Mouse (Mus musculus): ENCODE results near the gene Dnah3. TPM values are rescaled to one million over a fixed set of nuclear protein-coding genes. Genes with fewer than 3 reads are reported as not detected.

Dnah3 gene
- polyA plus RNA-seq, 1 experiment from 2014 or later = not detected

- Histone ChIP-seq H3K36me3 (ENCODE audit: control insufficient read depth, insufficient read depth, low read length) (no peaks in the 10 kb centered on the region), H3K9ac (ENCODE audit: low read length) (no peak overlapping the region), H3K27ac (ENCODE audit: low read depth, low read length) (no peak overlapping the region), H3K4me1 (ENCODE audit: control insufficient read depth, insufficient read depth, low read length) (no peaks in the 10 kb centered on the region), H3K27me3 (ENCODE audit: control insufficient read depth, insufficient read depth, low read length) (no peaks in the 10 kb centered on the region), H3K4me2 (ENCODE audit: low read depth) (no peak overlapping the region), H3K9me3 (ENCODE audit: control insufficient read depth, low read length) (no peaks in the 10 kb centered on the region), H3K4me3 (ENCODE audit: low read depth, low read length) (no peak overlapping the region)
- WGBS = 66% methylated on average over 4 of the region's 4 CpGs
- ATAC-seq (ENCODE audit: insufficient read depth, low FRiP score, low TSS enrichment) (no peak), DNase-seq (ENCODE audit: low spot score) (no peak)
Observed at GRCm38 (mm10) chr7:119959091-119959490, 136.0 kb downstream of the Dnah3 start.

- H3K9me3 ChIP-seq (ENCODE audit: control insufficient read depth, low read length) = no peaks in the 10 kb centered on the region
- H3K27ac ChIP-seq (ENCODE audit: low read depth, low read length) = no peak overlapping the region
- no peaks in the 10 kb centered on the region for H3K27me3 ChIP-seq (ENCODE audit: control insufficient read depth, insufficient read depth, low read length)
- H3K9ac ChIP-seq (ENCODE audit: low read length) = no peak overlapping the region
- H3K4me2 ChIP-seq (ENCODE audit: low read depth) = no peak overlapping the region
- no peak overlapping the region for H3K4me3 ChIP-seq (ENCODE audit: low read depth, low read length)
- no peaks in the 10 kb centered on the region for H3K4me1 ChIP-seq (ENCODE audit: control insufficient read depth, insufficient read depth, low read length)
- H3K36me3 ChIP-seq (ENCODE audit: control insufficient read depth, insufficient read depth, low read length) = no peaks in the 10 kb centered on the region
- ATAC-seq (ENCODE audit: insufficient read depth, low FRiP score, low TSS enrichment) (no peak), DNase-seq (ENCODE audit: low spot score) (no peak)
Observed at GRCm38 (mm10) chr7:119957421-119957820, 137.7 kb downstream of the Dnah3 start.

GRCm38 (mm10) chr7:119954047-119954446, 141.0 kb downstream of the Dnah3 start:
- WGBS = 82% methylated on average over 1 of the region's 1 CpGs
- ATAC-seq (ENCODE audit: insufficient read depth, low FRiP score, low TSS enrichment) = no peak
- no peaks in the 10 kb centered on the region for H3K36me3 ChIP-seq (ENCODE audit: control insufficient read depth, insufficient read depth, low read length)

GRCm38 (mm10) chr7:119941569-119941968, 153.5 kb downstream of the Dnah3 start:
- 61% methylated on average over 2 of the region's 2 CpGs for WGBS
- Histone ChIP-seq H3K9ac (ENCODE audit: low read length) (no peak overlapping the region), H3K4me3 (ENCODE audit: low read depth, low read length) (no peak overlapping the region), H3K9me3 (ENCODE audit: control insufficient read depth, low read length) (no peaks in the 10 kb centered on the region), H3K4me1 (ENCODE audit: control insufficient read depth, insufficient read depth, low read length) (no peaks in the 10 kb centered on the region), H3K36me3 (ENCODE audit: control insufficient read depth, insufficient read depth, low read length) (no peaks in the 10 kb centered on the region), H3K4me2 (ENCODE audit: low read depth) (no peak overlapping the region), H3K27me3 (ENCODE audit: control insufficient read depth, insufficient read depth, low read length) (no peaks in the 10 kb centered on the region), H3K27ac (ENCODE audit: low read depth, low read length) (no peak overlapping the region)
- DNase-seq (ENCODE audit: low spot score) (no peak), ATAC-seq (ENCODE audit: insufficient read depth, low FRiP score, low TSS enrichment) (no peak)

More at GRCm38 (mm10) chr7:119954047-119954446, 141.0 kb downstream of the Dnah3 start:
- no peak overlapping the region for H3K4me2 ChIP-seq (ENCODE audit: low read depth)
- no peak for DNase-seq (ENCODE audit: low spot score)
- H3K27me3 ChIP-seq (ENCODE audit: control insufficient read depth, insufficient read depth, low read length) = no peaks in the 10 kb centered on the region
- no peak overlapping the region for H3K4me3 ChIP-seq (ENCODE audit: low read depth, low read length)
- H3K27ac ChIP-seq (ENCODE audit: low read depth, low read length) = no peak overlapping the region
- no peaks in the 10 kb centered on the region for H3K9me3 ChIP-seq (ENCODE audit: control insufficient read depth, low read length)
- no peaks in the 10 kb centered on the region for H3K4me1 ChIP-seq (ENCODE audit: control insufficient read depth, insufficient read depth, low read length)
- no peak overlapping the region for H3K9ac ChIP-seq (ENCODE audit: low read length)

GRCm38 (mm10) chr7:119937036-119937435, 158.0 kb downstream of the Dnah3 start:
- no peak overlapping the region for H3K4me2 ChIP-seq (ENCODE audit: low read depth)
- no peak for DNase-seq (ENCODE audit: low spot score)
- H3K9me3 ChIP-seq (ENCODE audit: control insufficient read depth, low read length) = no peaks in the 10 kb centered on the region
- no peak for ATAC-seq (ENCODE audit: insufficient read depth, low FRiP score, low TSS enrichment)
- 59% methylated on average over 5 of the region's 5 CpGs for WGBS
- H3K9ac ChIP-seq (ENCODE audit: low read length) = no peak overlapping the region
- no peaks in the 10 kb centered on the region for H3K4me1 ChIP-seq (ENCODE audit: control insufficient read depth, insufficient read depth, low read length)
- H3K36me3 ChIP-seq (ENCODE audit: control insufficient read depth, insufficient read depth, low read length) = no peaks in the 10 kb centered on the region
- no peaks in the 10 kb centered on the region for H3K27me3 ChIP-seq (ENCODE audit: control insufficient read depth, insufficient read depth, low read length)
- no peak overlapping the region for H3K27ac ChIP-seq (ENCODE audit: low read depth, low read length)
- no peak overlapping the region for H3K4me3 ChIP-seq (ENCODE audit: low read depth, low read length)

GRCm38 (mm10) chr7:119936321-119936720, 158.8 kb downstream of the Dnah3 start:
- Histone ChIP-seq H3K4me1 (ENCODE audit: control insufficient read depth, insufficient read depth, low read length) (no peaks in the 10 kb centered on the region), H3K36me3 (ENCODE audit: control insufficient read depth, insufficient read depth, low read length) (no peaks in the 10 kb centered on the region), H3K9me3 (ENCODE audit: control insufficient read depth, low read length) (no peaks in the 10 kb centered on the region), H3K9ac (ENCODE audit: low read length) (no peak overlapping the region), H3K4me3 (ENCODE audit: low read depth, low read length) (no peak overlapping the region), H3K4me2 (ENCODE audit: low read depth) (no peak overlapping the region), H3K27me3 (ENCODE audit: control insufficient read depth, insufficient read depth, low read length) (no peaks in the 10 kb centered on the region), H3K27ac (ENCODE audit: low read depth, low read length) (no peak overlapping the region)
- DNase-seq (ENCODE audit: low spot score) (no peak), ATAC-seq (ENCODE audit: insufficient read depth, low FRiP score, low TSS enrichment) (no peak)

GRCm38 (mm10) chr7:119928783-119929440, 166.2 kb downstream of the Dnah3 start:
- H3K4me3 ChIP-seq (ENCODE audit: low read depth, low read length) = no peak overlapping the region
- 71% methylated on average over 2 of the region's 2 CpGs for WGBS
- DNase-seq (ENCODE audit: low spot score) (no peak), ATAC-seq (ENCODE audit: insufficient read depth, low FRiP score, low TSS enrichment) (no peak)
- H3K4me1 ChIP-seq (ENCODE audit: control insufficient read depth, insufficient read depth, low read length) = no peaks in the 10 kb centered on the region
- H3K4me2 ChIP-seq (ENCODE audit: low read depth) = no peak overlapping the region
- H3K27me3 ChIP-seq (ENCODE audit: control insufficient read depth, insufficient read depth, low read length) = no peaks in the 10 kb centered on the region
- H3K9me3 ChIP-seq (ENCODE audit: control insufficient read depth, low read length) = no peaks in the 10 kb centered on the region
- H3K27ac ChIP-seq (ENCODE audit: low read depth, low read length) = no peak overlapping the region
- H3K36me3 ChIP-seq (ENCODE audit: control insufficient read depth, insufficient read depth, low read length) = no peaks in the 10 kb centered on the region
- no peak overlapping the region for H3K9ac ChIP-seq (ENCODE audit: low read length)

GRCm38 (mm10) chr7:119921054-119921453, 174.0 kb downstream of the Dnah3 start:
- WGBS = 83% methylated on average over 4 of the region's 4 CpGs
- Histone ChIP-seq H3K4me2 (ENCODE audit: low read depth) (no peak overlapping the region), H3K4me3 (ENCODE audit: low read depth, low read length) (no peak overlapping the region), H3K9me3 (ENCODE audit: control insufficient read depth, low read length) (no peaks in the 10 kb centered on the region), H3K4me1 (ENCODE audit: control insufficient read depth, insufficient read depth, low read length) (no peaks in the 10 kb centered on the region), H3K36me3 (ENCODE audit: control insufficient read depth, insufficient read depth, low read length) (no peaks in the 10 kb centered on the region), H3K27ac (ENCODE audit: low read depth, low read length) (no peak overlapping the region), H3K27me3 (ENCODE audit: control insufficient read depth, insufficient read depth, low read length) (no peaks in the 10 kb centered on the region), H3K9ac (ENCODE audit: low read length) (no peak overlapping the region)
- DNase-seq (ENCODE audit: low spot score) (no peak), ATAC-seq (ENCODE audit: insufficient read depth, low FRiP score, low TSS enrichment) (no peak)

GRCm38 (mm10) chr7:119920457-119920856, 174.6 kb downstream of the Dnah3 start:
- H3K36me3 ChIP-seq (ENCODE audit: control insufficient read depth, insufficient read depth, low read length) = no peaks in the 10 kb centered on the region
- ATAC-seq (ENCODE audit: insufficient read depth, low FRiP score, low TSS enrichment) (no peak), DNase-seq (ENCODE audit: low spot score) (no peak)
- no peak overlapping the region for H3K9ac ChIP-seq (ENCODE audit: low read length)
- H3K4me3 ChIP-seq (ENCODE audit: low read depth, low read length) = no peak overlapping the region
- H3K27ac ChIP-seq (ENCODE audit: low read depth, low read length) = no peak overlapping the region
- H3K4me2 ChIP-seq (ENCODE audit: low read depth) = no peak overlapping the region
- no peaks in the 10 kb centered on the region for H3K4me1 ChIP-seq (ENCODE audit: control insufficient read depth, insufficient read depth, low read length)
- no peaks in the 10 kb centered on the region for H3K27me3 ChIP-seq (ENCODE audit: control insufficient read depth, insufficient read depth, low read length)
- 68% methylated on average over 2 of the region's 2 CpGs for WGBS
- H3K9me3 ChIP-seq (ENCODE audit: control insufficient read depth, low read length) = no peaks in the 10 kb centered on the region

Data from neural tube, embryonic 11.5 days (tissue).